Mouse (Mus musculus) embryonic facial prominence, embryonic 14.5 days (tissue): ENCODE data around the gene Acaca. TPM values are rescaled to one million over a fixed set of nuclear protein-coding genes. Genes with fewer than 3 reads are reported as not detected.
A peak's percentile ranks its signal among the peaks of the same experiment; 100 is the strongest.

Experiments
- ATAC-seq: fragments of 200-750 bp; cut with Nextera tagmentation; 2 replicates; pipeline ENCODE4 v1.8.0; 2017; ENCODE audit warnings: low read depth, moderate number of reproducible peaks, moderate TSS enrichment
- DNase-seq: peaks from one replicate; pipeline ENCODE4 v3.0.0-alpha.2; 2015; ENCODE audit warnings: low spot score
- H3K27ac ChIP-seq: fragments of 300-500 bp; sonication (generic); replicated peaks from 2 replicates; pipeline ENCODE4 v1.5.1; 2014; ENCODE audit warnings: low read depth, mild to moderate bottlenecking, low read length, moderate library complexity
- H3K27me3 ChIP-seq: fragments of 300-500 bp; sonication (generic); replicated peaks from 2 replicates; pipeline ENCODE4 v1.6.1; 2014; ENCODE audit warnings: low read length; ENCODE audit not compliant: control insufficient read depth, insufficient read depth
- H3K36me3 ChIP-seq: fragments of 300-500 bp; sonication (generic); 2 replicates; pipeline ENCODE4 v1.6.1; 2014; ENCODE audit warnings: low read length, mixed read lengths; ENCODE audit not compliant: control insufficient read depth, insufficient read depth
- H3K4me1 ChIP-seq: fragments of 300-500 bp; sonication (generic); 2 replicates; pipeline ENCODE4 v1.6.1; 2014; ENCODE audit warnings: antibody characterized with exemption, low read length; ENCODE audit not compliant: control insufficient read depth, insufficient read depth
- H3K4me2 ChIP-seq: fragments of 300-500 bp; sonication (generic); 2 replicates; pipeline ENCODE4 v1.6.1; 2014; ENCODE audit warnings: low read depth, mild to moderate bottlenecking, low read length, moderate library complexity, mixed read lengths
- H3K4me3 ChIP-seq: fragments of 300-500 bp; sonication (generic); 2 replicates; pipeline ENCODE4 v1.5.1; 2014; ENCODE audit warnings: low read depth, mild to moderate bottlenecking, low read length
- H3K9ac ChIP-seq: fragments of 300-500 bp; sonication (generic); 2 replicates; pipeline ENCODE4 v1.6.1; 2014; ENCODE audit warnings: low read depth, mild to moderate bottlenecking, low read length, moderate library complexity, mixed read lengths
- H3K9me3 ChIP-seq: fragments of 300-500 bp; sonication (generic); 2 replicates; pipeline ENCODE4 v1.6.1; 2016; ENCODE audit warnings: low read length; ENCODE audit not compliant: control insufficient read depth
- WGBS: fragments of 180-500 bp; shearing (Covaris S2); extraction: QIAGEN DNeasy Blood & Tissue Kit; methylation state at CpG from one replicate; pipeline ENCODE4 v1.1.7; 2014; 5-methylcytosine and 5-hydroxymethylcytosine counted together
- polyA plus RNA-seq: library from polyadenylated mRNA; unstranded; fragments of >200 nt; fragmentation: Nextera tagmentation; extraction: Ambion mirVana; gene quantifications from 2 replicates; pipeline ENCODE4 v1.2.1, GENCODE M21; 2014

Acaca gene
- polyA plus RNA-seq, 1 experiment from 2014 or later, result 17.4 TPM

DNA sequence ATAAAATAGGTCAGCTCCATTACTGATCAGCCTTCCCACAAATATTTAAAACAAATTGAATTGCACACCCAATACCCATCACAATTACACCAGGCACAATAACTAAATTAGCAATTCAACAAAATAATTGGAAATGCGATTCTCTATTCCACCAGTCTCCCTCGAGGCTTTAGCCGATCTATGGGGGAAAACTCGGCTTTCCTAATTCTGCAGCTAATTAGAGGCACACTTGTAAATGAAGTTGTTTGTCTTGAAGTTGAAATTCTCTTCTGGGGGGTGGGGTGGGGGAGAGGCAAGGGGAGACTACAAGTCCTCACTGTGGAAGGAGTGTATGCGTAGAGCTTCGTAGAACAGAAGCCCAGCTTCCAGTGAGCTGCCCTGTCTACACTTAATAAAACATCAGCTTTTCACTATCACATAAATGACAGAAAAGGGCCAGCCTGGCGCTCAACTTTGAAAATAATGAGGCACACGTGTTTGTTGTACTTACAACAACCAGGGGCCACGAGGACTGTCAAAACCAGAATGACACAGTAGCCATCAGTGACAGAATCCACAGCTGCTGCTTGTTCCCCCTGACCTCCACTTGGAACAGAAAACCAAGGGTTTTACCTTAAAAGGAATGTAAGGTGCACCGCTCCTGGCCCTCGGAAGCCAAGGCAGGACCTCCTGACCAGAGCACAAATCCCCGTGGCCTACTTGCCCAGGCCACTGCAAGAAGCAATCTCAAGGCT is 282.9 kb downstream of the Acaca start:
- H3K4me1 ChIP-seq, result no peaks in the 10 kb centered on the region
- no peak overlapping the region for H3K27ac ChIP-seq
- ATAC-seq, result no peak
- H3K9ac ChIP-seq, result no peak overlapping the region
- H3K9me3 ChIP-seq, result no peaks in the 10 kb centered on the region
- H3K36me3 ChIP-seq, result no peaks in the 10 kb centered on the region
- no peak overlapping the region for H3K4me3 ChIP-seq
- no peak for DNase-seq
- H3K4me2 ChIP-seq, result no peak overlapping the region
- WGBS, result 53% methylated on average over 12 of the region's 12 CpGs
- no peaks in the 10 kb centered on the region for H3K27me3 ChIP-seq

- no peak overlapping the region for H3K9ac ChIP-seq
- DNase-seq, result no peak
- no peak for ATAC-seq
Observed at GRCm38 (mm10) chr11:84413111-84413510, 283.6 kb downstream of the Acaca start.

GRCm38 (mm10) chr11:84420779-84421178 is 291.3 kb downstream of the Acaca start:
- Histone ChIP-seq H3K9me3 (no peaks in the 10 kb centered on the region), H3K27ac (no peak overlapping the region), H3K36me3 (no peaks in the 10 kb centered on the region), H3K4me1 (no peaks in the 10 kb centered on the region; the same call in 1 of the 2 replicates), H3K9ac (no peak overlapping the region), H3K27me3 (no peaks in the 10 kb centered on the region), H3K4me2 (no peak overlapping the region), H3K4me3 (no peak overlapping the region)
- ATAC-seq (no peak), DNase-seq (no peak)
- WGBS, result 94% methylated on average over 6 of the region's 6 CpGs

More at GRCm38 (mm10) chr11:84413111-84413510, 283.6 kb downstream of the Acaca start:
- WGBS, result 52% methylated on average over 6 of the region's 6 CpGs
- Histone ChIP-seq H3K4me1 (no peaks in the 10 kb centered on the region), H3K9me3 (no peaks in the 10 kb centered on the region), H3K4me2 (no peak overlapping the region), H3K27me3 (no peaks in the 10 kb centered on the region), H3K4me3 (no peak overlapping the region), H3K36me3 (no peaks in the 10 kb centered on the region), H3K27ac (no peak overlapping the region)

DNA sequence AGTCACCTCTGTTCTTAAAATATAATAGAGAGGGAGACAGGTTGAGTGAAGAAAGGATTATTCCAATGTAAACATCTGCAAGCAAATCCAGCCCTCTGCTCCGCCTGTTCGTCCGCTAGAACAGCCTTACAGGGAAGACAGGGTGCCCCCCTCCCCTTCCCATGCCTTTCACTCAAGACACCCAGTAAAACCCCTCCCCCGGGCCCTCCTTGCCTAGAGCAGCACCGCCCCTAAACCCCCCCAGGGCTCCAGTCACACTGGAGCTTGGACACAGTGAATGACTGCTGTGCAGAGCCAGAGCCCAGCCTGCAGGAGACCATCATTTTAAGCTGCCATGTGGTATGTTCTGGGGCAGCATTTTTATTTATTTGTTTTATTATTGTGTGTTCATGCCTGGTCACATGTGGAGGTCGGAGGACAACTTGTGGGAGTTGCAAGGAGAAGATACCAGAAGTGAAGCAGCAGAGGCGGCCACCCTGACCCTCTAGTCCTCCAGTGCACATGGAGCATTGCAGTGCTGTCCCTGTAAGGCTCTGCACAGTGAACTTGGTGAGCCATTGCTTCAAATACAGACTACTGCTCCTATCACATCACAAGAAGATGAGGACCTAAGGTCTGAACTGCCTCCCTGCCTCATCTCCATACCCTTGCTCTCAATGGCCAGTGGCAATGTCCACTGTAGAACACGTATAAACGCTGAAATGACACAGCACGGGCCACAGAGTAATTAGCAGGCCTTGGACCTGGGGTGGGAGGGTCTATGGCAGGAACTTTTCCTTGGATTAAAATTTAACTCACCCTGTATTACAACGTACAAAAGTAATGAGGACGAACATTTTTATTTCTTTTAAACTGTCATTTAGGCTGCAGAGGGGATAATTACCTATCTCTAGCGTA is 296.5 kb downstream of the Acaca start:
- no peaks in the 10 kb centered on the region for H3K36me3 ChIP-seq
- H3K27ac ChIP-seq, result no peak overlapping the region
- H3K27me3 ChIP-seq, result no peaks in the 10 kb centered on the region
- H3K9me3 ChIP-seq, result no peaks in the 10 kb centered on the region
- WGBS, result 73% methylated on average over 12 of the region's 13 CpGs
- H3K4me1 ChIP-seq, result no peaks in the 10 kb centered on the region; the same call in 1 of the 2 replicates
- H3K4me2 ChIP-seq, result no peak overlapping the region
- no peak overlapping the region for H3K9ac ChIP-seq
- no peak overlapping the region for H3K4me3 ChIP-seq
- no peak for ATAC-seq
- peak; percentile 28 for DNase-seq

DNA sequence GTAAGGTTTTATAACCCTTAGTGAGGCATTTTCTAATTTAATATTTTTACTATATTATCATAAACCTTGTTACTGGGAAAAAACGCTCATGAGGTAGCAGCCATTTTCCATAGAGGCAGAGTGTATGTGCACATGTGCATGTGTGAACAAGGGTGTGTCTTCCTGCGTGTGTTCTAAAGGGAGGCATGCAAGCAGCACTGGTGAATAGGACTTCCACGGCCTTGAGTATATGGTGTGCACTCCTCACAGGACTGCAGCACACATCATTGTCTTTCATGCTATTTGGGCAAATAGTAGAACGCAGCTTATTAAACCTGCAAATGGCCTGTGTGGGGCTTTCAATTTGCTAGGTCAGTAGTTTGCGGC is 297.1 kb downstream of the Acaca start:
- no peak overlapping the region for H3K27ac ChIP-seq
- H3K36me3 ChIP-seq, result peaks cover 5% of the 10 kb centered on the region; the same call in 1 of the 2 replicates
- no peak overlapping the region for H3K4me2 ChIP-seq
- no peak overlapping the region for H3K4me3 ChIP-seq
- 89% methylated on average over 5 of the region's 5 CpGs for WGBS
- H3K9ac ChIP-seq, result no peak overlapping the region
- no peaks in the 10 kb centered on the region; the same call in 1 of the 2 replicates for H3K4me1 ChIP-seq
- no peaks in the 10 kb centered on the region for H3K27me3 ChIP-seq
- no peaks in the 10 kb centered on the region for H3K9me3 ChIP-seq
- no peak for DNase-seq
- ATAC-seq, result no peak

DNA sequence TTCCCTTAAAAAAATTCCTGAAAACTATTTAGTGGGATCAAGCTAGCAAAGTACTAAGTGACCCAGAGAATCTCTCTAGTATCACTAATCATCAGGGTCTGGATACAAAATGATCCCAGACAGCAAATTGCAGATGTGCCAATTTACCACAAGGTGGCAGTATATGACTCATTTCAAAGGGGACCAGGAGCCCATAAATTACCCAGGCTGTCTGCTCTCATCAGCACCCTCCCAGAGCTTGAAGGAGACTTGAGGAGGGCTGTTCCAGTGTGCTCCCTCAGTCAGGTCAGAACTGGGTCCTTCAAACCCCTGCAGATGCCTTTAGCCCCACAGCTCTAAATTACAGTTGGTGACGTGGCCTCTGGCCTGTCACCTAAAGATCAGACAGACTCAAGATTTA is 300.1 kb downstream of the Acaca start:
- Histone ChIP-seq H3K36me3 (peaks cover 6% of the 10 kb centered on the region; the same call in 1 of the 2 replicates), H3K4me3 (no peak overlapping the region), H3K27me3 (no peaks in the 10 kb centered on the region), H3K27ac (no peak overlapping the region), H3K9ac (no peak overlapping the region), H3K4me1 (no peaks in the 10 kb centered on the region), H3K4me2 (no peak overlapping the region), H3K9me3 (no peaks in the 10 kb centered on the region)
- 61% methylated on average over 1 of the region's 1 CpGs for WGBS
- DNase-seq (peak; percentile 83), ATAC-seq (peak; percentile 72)

DNA sequence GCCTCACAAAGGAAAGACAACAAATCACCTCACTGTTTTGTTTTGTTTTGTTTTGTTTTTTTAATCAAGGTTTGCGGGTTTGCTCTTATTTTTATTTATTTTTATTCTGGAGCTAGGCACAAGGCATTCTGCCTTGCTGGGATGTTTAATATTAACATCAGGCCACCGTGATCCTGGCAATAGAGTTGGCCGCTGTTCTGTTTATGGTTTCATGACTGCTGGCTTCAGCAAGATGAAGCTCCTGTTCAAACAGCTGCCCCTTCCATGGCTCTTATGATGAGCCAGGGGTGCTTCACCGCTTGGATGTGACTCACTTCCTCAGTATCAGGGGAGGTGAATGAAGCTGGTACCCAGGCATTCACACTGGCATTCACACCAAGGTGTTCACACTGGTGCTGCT is 300.9 kb downstream of the Acaca start:
- 83% methylated on average over 4 of the region's 4 CpGs for WGBS
- no peaks in the 10 kb centered on the region for H3K4me1 ChIP-seq
- H3K9me3 ChIP-seq, result no peaks in the 10 kb centered on the region
- H3K27ac ChIP-seq, result no peak overlapping the region
- H3K4me2 ChIP-seq, result no peak overlapping the region
- peaks cover 6% of the 10 kb centered on the region; the same call in 1 of the 2 replicates for H3K36me3 ChIP-seq
- H3K4me3 ChIP-seq, result no peak overlapping the region
- no peak overlapping the region for H3K9ac ChIP-seq
- ATAC-seq (no peak), DNase-seq (no peak)
- no peaks in the 10 kb centered on the region for H3K27me3 ChIP-seq

DNA sequence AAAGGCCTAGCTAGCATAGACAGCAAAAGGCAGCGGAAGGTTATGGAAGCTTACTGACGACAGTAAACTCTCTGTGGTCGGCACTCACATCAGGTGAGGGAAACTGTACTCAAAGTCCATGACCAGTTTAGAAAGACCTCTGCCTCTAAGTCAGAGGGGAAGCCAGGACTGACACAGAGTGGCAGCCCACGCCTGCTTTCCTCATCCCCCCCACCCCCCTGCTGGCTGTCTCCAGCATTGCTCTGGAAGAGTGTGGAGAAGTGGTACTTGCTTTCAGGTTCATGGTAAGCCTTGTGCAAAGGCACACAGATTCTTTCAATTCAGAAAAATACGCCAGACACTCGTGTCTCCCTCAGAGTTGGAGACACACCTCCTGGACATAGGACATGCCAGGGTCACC is 305.4 kb downstream of the Acaca start:
- DNase-seq (no peak), ATAC-seq (no peak)
- Histone ChIP-seq H3K4me2 (no peak overlapping the region), H3K9me3 (no peaks in the 10 kb centered on the region), H3K4me1 (no peaks in the 10 kb centered on the region), H3K9ac (no peak overlapping the region), H3K4me3 (no peak overlapping the region), H3K36me3 (peaks cover 11% of the 10 kb centered on the region), H3K27ac (no peak overlapping the region), H3K27me3 (no peaks in the 10 kb centered on the region)
- 65% methylated on average over 6 of the region's 6 CpGs for WGBS
